Mouse (Mus musculus) MEL-GATA-1-ER (cell line): ENCODE data around the gene Selenoh.

ENCODE experiments used
- DNase-seq: peaks from one replicate; pipeline ENCODE4 v3.0.0-alpha.2; 2012; ENCODE audit warnings: low read depth; ENCODE audit errors: extremely low read depth

Selenoh gene

DNA sequence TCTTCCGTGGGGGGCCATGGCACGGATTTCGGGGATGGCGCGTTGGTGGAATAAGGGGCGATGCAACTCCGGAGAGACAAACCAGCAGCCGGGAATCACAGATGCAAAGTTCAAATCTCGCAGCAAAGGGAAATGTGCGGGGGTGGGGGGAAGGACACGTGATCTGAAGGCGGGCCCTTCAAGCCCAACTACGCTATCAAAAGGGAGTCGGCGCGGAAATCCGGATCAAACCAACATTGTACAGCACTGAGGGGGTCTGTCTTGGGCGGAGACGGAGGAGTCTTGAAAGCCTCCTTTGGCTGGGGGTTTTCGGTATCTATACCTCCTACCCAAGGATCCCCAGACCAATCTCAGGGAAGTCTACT is at the start of gene Selenoh:
Gene Selenoh (minus strand): TSS at position 202 of the 365 bp plus-strand sequence.
- peak; percentile 90 for DNase-seq

DNA sequence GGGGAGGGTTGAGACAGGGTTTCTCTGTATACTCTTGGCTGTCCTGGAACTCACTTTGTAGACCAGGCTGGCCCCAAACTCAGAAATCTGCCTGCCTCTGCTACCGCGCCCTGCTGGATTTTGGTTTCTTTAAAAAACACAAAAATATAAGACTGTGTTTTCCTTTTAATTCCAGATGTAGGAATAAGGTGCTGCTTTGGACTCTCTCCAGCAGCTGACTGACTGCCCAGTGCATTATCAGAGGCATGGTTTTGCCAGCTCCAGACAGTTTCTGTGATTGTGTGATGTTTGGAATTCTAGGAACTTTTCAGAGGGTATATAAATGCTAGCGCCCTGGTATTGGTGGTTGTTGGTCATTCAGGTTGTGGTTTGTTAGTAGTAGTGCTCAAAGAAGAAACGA is 46.8 kb upstream of the Selenoh start:
- DNase-seq = no peak

DNA sequence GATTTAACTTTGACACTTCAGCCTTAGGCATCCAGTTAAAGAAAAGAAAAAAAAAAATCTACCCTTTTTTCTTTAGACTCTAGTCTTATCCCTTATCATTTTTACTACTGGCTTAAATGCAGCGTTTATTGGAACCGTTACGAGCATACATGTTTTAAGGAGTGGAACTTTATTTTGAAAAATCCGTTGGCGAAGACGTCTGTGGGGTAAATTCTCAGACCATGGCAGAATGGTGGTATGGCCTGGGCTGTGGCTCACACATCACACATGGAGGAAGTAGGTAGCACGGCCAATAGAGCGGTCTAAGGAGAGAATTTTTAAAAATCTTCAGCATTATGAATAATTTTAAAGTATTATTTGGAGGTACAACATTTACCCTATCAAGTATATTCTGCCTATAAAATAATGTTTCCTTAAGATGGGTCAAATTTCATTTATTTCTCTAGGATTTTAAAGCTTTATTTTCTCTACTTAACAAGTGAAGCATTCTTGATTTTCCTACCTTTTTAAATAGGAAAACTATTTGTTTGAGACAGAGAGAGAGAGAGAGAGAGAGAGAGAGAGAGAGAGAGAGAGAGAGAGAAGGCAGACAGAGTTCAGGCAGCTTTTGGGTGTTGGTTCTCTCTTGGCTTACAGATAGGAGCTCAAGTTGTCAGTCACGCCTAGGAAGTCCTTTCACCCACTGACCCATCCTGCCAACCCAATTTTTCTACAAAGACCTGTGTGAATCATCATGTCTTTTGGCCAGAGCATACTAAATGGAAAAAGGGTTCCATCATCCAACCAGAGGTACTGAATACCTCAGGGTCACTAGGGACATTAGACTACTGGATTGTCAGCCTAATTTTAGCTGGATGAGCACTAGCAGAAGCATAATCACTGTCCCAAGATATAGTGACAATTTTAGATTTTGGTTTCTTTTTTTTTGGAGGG is 46.1 kb upstream of the Selenoh start:
- DNase-seq = no peak

DNA sequence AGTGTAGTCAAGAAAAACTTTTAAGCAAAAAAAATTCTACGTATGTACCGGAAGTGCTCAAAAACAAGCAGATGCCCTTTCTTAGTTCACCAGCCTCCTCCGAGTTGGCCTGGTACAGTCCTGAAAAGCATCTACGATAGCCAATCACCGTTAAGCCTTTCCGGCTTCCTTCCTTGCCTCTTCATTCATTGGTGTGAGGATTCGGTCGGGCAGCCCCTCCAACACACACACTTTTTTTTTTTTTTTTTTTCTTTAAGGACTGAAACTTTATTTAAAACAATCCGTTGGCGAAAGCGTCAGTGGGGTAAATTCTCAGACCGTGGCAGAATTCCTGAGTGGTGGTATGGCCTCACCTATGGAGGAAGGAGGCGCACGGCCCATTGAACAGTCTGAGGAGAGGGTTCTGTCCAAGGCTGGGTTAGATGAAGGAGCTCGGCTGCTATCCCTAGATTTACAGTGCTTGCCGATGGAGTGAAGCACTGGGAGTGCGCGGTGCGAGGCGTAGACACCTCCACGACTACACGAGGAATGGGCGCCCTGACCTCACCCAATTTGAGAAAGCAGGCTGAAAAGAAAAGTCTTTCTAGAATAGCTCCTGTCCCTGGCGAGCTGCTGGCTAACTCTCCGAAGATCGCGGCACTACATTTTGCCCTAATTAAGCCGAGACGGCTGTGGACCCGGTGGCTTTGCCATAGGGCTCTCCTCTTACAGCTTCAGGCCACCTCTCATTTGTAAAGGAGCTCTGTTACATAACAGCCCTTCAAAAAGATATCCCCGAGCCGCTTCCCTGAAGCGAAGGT is 45.2 kb upstream of the Selenoh start:
- peak; percentile 97 for DNase-seq

DNA sequence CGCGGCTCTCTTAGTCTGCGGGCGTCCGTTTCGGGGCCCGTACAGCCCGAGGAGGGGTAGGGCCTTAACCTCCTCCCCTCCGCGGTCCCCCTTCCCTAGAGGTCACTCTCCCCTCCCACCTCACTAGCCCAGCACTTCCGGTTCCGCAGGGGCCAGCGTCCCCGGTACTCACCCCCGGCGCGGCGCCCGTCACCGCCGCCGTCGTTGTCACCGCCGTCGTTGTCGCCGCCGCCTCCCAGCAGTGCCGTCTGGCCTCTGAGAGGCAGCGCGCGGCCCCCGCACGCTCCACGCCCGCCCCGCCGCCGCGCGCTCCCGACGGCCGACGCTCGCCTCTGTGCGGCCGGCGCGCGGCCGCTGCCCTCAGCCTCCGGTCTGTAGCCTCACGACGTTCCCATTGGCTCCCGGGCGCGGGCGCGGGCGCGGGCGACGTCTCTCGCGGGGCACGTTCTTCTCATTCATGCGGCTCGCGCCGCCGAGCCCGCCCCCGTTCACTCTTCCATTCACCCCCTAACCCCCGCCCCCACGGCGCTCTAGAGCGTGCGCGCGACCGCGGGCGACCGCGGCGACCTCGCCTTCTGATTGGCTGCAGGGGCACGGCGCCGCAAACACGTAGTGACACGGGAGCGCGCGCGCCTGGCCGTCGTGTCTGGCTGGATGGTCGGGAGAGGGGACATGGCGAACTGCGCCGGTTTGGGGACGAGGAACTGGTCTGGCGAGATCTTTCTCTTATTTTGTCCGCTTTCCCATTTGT is 44.4 kb upstream of the Selenoh start, which contains the start of gene Zdhhc5:
Gene Zdhhc5 (minus strand): TSS at position 370 of the 751 bp plus-strand sequence.
- peak; percentile 82 for DNase-seq

DNA sequence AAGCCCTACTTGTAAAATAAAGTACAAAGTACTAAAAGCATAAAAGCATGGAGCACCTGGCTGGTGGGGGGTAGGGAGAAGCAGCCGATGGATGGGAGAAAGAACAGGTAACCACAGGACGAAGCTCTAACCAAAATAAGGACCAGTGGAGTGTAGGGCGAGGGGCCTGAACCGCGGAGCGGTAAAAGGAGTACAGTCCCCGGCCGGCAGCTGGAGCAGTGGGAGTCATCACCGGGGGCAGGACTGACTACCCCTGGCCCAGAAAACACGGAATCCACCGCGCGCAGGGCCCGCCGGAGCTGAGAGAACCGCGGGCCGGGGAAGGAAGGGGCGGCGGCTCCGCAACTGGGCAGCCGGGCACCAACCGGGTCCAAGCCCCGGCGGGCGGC is 43.8 kb upstream of the Selenoh start:
- no peak for DNase-seq

DNA sequence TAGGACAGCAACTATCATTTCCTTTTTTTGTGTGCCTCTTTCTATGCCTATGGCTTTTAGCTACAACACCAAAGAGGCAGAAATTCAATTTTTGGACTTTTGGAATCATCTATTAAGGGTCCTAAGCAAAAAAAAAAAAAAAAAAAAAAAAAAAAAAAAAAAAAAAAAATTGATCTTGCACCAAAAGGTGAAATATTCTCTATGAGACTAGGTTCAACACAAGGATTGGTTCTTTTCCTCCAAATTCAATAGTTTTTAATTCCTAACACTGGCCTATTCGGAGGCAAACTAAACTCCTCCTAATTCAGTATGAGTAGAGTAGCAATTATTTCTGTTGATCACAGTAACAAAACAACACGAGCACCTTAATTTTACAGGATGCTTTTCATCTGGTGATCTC is 41.3 kb upstream of the Selenoh start:
- no peak for DNase-seq

DNA sequence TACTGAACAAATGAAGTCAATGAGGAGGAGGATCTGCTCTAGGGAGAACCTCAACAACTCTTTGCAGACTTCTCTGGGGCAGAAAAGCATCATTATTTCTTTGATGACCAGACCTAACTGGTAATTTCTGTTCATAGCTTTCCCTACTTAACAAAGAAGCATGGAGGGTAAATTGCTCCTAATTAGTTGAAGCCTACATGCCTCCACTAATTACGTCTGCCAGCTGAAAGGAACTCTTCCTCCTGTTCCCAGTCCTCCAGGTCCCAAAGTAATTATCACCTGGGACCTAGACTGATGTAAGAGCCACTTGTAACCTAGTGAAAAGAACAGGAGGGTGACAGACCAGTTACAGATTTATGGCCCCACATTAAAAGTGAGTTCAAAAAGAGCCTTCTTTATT is 37.0 kb upstream of the Selenoh start:
- DNase-seq = no peak

DNA sequence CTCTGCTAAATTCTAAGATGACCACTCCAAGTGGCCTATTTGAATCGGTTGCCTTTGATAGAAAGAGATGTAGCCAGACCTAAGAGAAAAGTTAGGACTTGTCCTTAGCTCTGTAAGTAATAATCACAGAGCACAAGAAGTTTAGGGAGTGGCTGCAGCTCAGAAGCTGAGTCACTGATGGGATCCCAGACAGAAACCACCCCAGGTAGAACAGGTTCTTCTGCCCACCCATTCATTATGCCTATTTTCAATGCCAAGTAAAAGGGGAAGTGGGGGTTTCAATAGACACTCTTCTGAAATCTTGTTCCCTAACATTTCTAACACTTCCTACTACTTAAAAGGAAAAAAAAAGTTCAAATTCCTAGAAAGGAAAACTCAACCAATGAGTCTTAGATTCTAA is 34.7 kb upstream of the Selenoh start:
- DNase-seq = no peak

DNA sequence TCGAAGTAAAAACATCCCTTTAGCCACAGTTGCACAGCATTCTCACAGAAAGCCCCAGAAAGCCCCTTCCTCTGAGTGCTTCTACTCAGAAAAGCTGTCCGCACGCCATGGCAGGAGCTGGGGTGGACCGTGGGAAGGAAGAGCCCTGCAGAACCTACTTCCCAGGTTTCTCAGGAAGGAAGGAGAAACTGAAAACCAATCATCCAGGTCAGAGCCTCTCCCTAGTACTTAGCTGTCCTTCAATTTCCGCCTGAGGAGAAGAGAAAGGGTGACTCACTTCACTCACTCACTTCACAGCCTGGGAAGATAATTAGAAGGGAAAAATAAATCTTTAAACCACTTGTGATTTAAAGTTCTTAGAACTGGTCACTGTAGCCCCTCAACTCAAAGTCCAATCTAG is 33.8 kb upstream of the Selenoh start:
- no peak for DNase-seq

DNA sequence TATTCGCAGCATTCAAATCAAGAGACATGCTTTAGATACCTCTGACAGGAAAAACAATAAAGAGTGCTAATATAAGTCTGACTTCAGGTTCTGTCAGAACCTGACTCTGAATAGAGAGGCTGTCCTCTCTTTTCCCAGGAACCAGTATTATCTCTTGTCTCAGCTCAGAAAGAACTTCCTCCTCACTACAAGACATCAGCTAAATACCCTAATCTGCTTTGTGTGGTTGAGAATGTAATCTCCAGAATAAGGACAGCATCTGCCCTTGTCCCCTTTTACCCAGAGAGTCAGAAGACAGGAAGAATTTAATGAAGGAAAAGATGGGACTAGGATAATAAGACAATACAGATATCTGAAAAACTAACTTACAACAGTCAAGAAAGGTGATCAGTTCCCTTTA is 32.9 kb upstream of the Selenoh start:
- peak; percentile 75 for DNase-seq

DNA sequence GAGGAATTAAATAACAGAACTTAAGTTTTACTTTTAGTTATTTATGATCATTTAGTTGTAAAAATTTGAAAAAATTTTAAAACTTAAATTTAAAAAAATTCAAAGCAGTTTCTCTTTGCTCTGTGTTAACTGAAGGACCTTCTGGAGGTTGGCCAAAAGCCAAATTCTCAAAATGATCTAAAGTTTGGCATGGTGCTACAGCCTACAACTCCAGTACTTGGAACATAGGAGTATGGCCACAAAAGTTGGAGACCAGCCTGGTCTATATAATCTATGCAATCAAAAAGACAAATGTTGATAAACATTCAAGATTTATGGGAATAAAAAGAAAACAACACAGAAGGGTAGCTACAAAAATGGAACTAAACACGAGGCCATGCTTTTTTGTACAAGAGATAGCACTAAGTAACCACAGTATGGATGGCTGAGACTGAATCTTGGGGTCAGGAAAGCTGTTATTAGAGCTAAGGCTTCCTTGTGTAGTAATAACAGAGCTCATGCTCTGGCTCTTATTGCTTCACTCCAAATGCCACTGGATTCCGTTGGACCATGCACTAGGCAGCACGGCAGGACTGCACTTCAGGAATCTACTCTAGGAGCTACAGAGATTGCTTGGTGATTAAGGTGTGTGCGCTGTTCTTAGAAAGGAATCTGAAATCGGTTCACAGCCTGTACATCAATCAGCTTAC is 24.6 kb upstream of the Selenoh start:
- no peak for DNase-seq

DNA sequence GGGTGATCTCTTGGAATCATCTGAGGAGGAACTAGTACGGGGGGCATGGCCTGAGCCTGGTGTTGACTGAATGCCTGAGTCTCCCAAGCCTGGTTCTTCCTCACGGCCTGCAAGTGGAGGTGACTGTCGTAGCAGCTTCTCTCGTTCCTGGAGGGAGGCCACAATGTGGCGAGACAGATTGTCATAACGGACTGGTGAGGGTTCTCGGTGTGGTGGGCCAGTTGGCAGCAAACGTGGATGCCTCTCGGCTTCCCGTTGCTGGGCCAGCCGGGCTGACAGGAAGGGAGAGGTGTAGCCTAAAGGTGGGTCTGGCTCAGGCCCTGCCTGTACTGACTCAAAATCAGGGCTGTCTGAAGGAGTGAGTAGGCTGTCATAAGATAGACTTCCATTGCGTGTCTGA is 19.5 kb upstream of the Selenoh start:
- no peak for DNase-seq

DNA sequence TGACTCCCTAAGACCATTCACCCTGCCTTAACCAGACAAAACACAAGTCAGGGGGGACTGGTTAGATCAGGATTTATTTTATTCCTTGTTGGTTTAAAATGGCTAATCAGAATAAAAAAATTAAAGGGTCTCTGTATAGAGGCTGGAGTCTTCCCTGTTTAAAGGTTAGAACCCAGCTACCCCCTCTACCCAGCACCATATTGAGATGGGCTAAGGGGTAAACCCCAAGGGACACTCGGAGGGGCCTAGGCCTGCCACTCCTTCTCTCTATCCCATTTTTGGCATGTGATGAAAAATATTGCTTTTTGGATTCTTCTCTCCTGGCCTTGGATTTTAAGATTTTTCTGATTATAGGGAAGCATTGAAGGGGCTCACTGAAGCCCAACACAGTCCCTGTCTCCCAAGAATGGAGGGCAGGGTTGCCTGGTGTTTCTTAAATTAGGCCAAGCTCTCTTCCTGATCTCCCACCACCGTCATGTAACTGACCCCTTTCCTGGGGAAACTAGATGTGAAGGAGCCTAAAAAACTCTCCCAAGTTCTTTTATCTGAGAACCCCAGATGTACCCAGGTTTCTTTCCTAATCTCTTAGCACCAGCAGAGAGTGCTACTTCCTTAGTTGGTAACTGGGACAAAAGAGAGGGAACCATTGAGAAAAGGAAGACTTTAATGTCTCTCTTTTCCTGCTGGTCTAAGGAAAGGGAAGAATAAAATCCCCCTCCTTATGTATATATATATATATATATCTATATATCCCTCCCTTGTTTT is 17.7 kb upstream of the Selenoh start:
- no peak for DNase-seq

DNA sequence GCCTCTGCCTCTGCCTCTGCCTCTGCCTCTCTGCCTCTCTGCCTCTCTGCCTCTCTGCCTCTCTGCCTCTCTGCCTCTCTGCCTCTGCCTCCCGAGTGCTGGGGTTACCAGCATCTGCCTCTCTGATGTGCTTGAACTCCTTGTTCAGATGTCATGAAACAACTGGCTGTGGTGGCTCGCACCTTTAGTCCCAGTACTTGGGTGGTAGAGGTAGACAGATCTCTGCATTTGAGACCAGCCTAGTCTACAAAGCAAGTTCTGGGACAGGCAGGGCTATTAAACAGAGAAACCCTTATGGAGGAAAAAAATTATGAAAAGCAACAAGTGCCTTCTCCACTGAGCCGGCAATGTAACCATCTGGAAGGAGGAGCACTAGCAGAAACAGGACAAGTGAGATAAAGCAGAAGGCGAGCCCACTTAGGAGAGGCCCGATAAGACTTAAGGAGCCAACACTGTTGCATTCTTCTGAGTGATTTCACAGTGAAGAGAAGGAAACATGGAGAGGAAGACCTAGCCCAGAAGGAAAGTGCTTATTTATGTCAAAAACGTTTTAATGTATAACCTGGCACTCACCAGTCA is 12.1 kb upstream of the Selenoh start:
- peak; percentile 67 for DNase-seq

DNA sequence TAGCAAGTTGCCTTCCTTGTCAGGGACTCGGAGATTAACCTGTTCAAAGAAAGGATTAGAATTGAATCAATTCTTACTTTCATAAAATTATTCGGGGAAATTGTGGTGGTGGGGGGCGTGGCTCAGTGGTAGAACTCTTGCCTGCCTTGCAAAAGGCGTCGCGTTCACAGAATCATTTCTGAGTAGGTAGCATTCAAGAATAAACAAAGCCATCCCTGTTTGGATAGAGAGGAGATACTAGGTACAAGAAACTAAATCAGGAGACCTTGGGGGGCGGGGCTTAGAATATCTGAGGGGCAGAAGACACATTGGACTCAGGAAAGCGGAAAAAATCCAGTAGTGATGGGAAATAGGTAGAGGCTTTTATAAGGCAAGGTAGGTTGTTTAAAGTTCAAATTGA is 8.4 kb upstream of the Selenoh start, which contains the start of gene Tmx2:
Gene Tmx2 (minus strand): TSS at position 125 of the 400 bp plus-strand sequence.
- no peak for DNase-seq

DNA sequence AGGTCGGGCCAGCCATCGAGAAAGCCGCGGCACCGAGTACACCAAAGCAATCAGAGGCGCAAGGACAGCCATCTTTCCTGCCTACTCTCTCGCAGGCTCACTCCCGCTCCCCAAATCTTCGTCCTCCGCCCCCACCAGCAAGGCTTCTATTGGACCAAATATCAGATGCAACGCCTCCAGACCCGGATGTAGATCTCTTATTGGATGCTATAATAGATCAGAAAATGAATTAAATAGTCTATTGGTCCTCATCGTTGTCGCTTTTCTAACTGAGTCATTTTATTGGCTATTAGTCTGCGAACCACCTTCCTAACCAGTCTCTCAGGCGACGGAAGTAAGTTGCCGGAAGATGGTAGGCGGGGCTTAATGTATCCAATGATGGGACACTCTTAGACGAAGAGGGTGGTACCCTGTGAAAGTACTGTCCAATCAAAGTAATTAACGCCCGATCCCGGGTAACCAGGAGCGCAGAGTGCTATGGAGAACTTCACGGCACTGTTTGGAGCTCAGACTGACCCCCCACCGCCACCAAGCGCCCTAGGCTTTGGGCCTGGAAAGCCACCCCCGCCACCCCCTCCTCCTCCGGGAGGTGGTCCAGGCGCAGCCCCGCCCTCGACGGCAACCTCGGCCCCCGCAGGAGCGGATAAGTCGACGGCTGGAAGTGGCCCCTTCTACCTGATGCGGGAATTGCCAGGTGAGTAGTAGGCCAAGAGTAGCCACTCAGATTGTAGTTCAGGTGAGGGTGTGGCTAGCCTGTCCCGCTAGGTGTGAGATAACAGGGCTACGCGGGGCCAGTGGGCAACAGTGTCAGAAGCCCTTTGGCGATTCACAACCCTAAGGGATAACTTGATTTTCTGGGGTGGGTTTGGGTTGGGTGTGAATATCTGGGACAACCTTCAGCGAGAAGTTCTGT is 7.7 kb upstream of the Selenoh start, which contains the start of the genes Gm28635 and Med19:
Gene Gm28635 (minus strand): TSS at position 74 of the 913 bp plus-strand sequence.
Gene Med19 (plus strand): TSS at position 435 of the 913 bp plus-strand sequence.
- peak; percentile 100 for DNase-seq

DNA sequence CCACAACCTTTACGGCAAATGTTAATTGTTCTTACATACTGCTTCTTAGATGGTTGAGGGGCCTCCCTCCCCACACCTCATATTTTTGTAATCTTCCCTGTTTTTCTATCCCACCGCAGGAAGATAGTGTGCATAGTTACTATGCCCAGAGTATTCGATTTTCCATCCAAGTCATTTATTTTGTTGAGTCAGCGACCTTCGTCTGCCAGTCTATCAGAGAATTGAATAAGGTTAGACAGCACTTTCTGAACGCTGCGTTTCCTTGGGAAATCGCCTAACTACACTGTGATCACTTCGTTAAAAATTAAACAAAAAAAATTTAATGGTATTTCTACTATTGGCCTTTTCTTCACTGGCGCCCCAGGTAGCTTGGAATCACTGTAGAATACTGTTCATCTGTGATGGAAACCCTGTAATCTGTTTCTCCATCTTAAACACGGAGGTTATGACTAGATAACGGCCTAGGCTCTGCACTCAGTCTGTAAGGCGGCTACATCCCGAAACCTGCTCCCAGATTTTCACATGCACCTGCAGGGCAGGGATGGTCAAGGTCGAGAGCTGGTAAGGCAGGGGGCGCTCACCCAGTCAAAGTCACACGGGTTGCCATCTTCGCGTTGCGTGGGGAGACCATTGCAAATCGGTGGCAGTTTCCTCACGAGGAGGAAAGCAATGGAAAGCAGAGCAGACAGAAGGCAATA is 6.8 kb upstream of the Selenoh start:
- no peak for DNase-seq
